Comparison of ENCODE assay signal across 8 mouse cellular contexts in genomic region chr7:120677764-120678531, GRCm38 (mm10). TPM values are rescaled to one million over a fixed set of nuclear protein-coding genes. Genes with fewer than 3 reads are reported as not detected.
A peak's percentile ranks its signal among the peaks of the same experiment; 100 is the strongest.
DNase-seq lines count a peak whose midpoint lies in the region; ATAC-seq and TF ChIP-seq lines count a peak whose summit lies in the region.
"Had no signal": no experiment of that assay in that cellular context is flagged by ENCODE, and none has a peak within 500 bp of the region (broad histone marks: within the 10 kb centered on the region; RNA-seq: fewer than 3 reads in every experiment).

No protein-coding gene starts in this region.

- peak overlapping the region; percentile 90 for H3K9ac ChIP-seq in hindbrain, postnatal 0 days (replicated peaks; ENCODE audit: low read length)

- ATAC-seq in Patski, result peak; percentile 29
- ATAC-seq in hindbrain, postnatal 0 days, result peak; percentile 71

- H3K4me2 ChIP-seq in hindbrain, postnatal 0 days (ENCODE audit: low read depth, low read length), result peak overlapping the region; percentile 93

- TF ChIP-seq CTCF in Patski (IDR thresholded peaks at IDR 0.05), result no peak
- TF ChIP-seq CTCF in hindbrain, postnatal 0 days (IDR thresholded peaks at IDR 0.05; ENCODE audit: low read depth), result no peak

- H3K36me3 ChIP-seq in hindbrain, postnatal 0 days (ENCODE audit: insufficient read depth, low read length), result no peaks in the 10 kb centered on the region
- H3K36me3 ChIP-seq in midbrain, embryonic 10.5 days, result no peaks in the 10 kb centered on the region

- intact Hi-C loops in left cerebral cortex, postnatal 36 days (cut with DNase I), result loop anchor here (2.0 to 10.0 kb wide), 2 partner anchors 47 to 237 kb away; partner anchors contain the start of gene Polr3e

- CTCF ChIA-PET in Patski (lab: Charles Lee), result interaction anchor here (1.5 kb wide), 1 partner anchor 49 kb away, joined by 5 read pairs; no protein-coding TSS in a partner anchor

- peak overlapping the region; percentile 94 for H3K4me3 ChIP-seq in hindbrain, postnatal 0 days (ENCODE audit: low read length)
- H3K4me3 ChIP-seq in midbrain, embryonic 10.5 days, result peak overlapping the region; percentile 94

- in situ Hi-C loops in Patski (cut with MboI; ENCODE audit: low pct_unique_long_range_greater_than_20kb), result loop anchor here (10.0 kb wide), 1 partner anchor 237 kb away; the partner anchor contains the start of gene Polr3e

- no peaks in the 10 kb centered on the region for H3K9me3 ChIP-seq in hindbrain, postnatal 0 days (ENCODE audit: low read length)
- H3K9me3 ChIP-seq in midbrain, embryonic 10.5 days (replicated peaks), result no peaks in the 10 kb centered on the region

- WGBS in hindbrain, postnatal 0 days, result 1% methylated on average over 42 of the region's 42 CpGs
- WGBS in midbrain, embryonic 10.5 days, result 2% methylated on average over 42 of the region's 42 CpGs

- H3K27me3 ChIP-seq in Patski, result no peaks in the 10 kb centered on the region
- H3K27me3 ChIP-seq in hindbrain, postnatal 0 days (ENCODE audit: insufficient read depth, low read length), result no peaks in the 10 kb centered on the region
- H3K27me3 ChIP-seq in midbrain, embryonic 10.5 days (ENCODE audit: low read depth, poor library complexity, severe bottlenecking), result no peaks in the 10 kb centered on the region

- peaks cover 20% of the 10 kb centered on the region; the same call in 1 of the 2 replicates for H3K4me1 ChIP-seq in hindbrain, postnatal 0 days (ENCODE audit: insufficient read depth, low read length)
- H3K4me1 ChIP-seq in midbrain, embryonic 10.5 days, result peaks cover 35% of the 10 kb centered on the region

- DNase-seq in Patski (ENCODE audit: low read depth, low spot score), result no peak
- DNase-seq in cerebellum, adult 9-10 months, result peak; percentile 50
- peak; percentile 24 to 41 for DNase-seq in frontal cortex, postnatal 36 days (ENCODE audit: low spot score in 2 of 2)
- peak; percentile 41 for DNase-seq in hindbrain, postnatal 0 days (ENCODE audit: low spot score)
- peak; percentile 41 to 44 for DNase-seq in left cerebral cortex, postnatal 36 days (ENCODE audit: low spot score in 2 of 2)
- no peak for DNase-seq in midbrain, embryonic 10.5 days (ENCODE audit: low spot score)
- DNase-seq in spleen, adult 18-20 months, result peak; percentile 27 to 47

- H3K27ac ChIP-seq in hindbrain, postnatal 0 days, result peak overlapping the region; percentile 82
- peak overlapping the region; percentile 95 for H3K27ac ChIP-seq in midbrain, embryonic 10.5 days (replicated peaks)

- POLR2A ChIA-PET in Patski (lab: Charles Lee), result interaction anchor here (1.6 kb wide), 1 partner anchor 10 kb away, joined by 4 read pairs; no protein-coding TSS in a partner anchor

RNA-seq across cellular contexts. Expression of gene Mosmo, which starts 0.5 kb away (rescaled TPM):
- 25.9 TPM for polyA plus RNA-seq in Patski (2021)
- total RNA-seq in hindbrain, postnatal 0 days (2014; rRNA removed), result 18.9 and 24.6 TPM in 2 replicates
- 12.2 and 12.3 TPM in 2 replicates for polyA plus RNA-seq in hindbrain, postnatal 0 days (2015; fragmentation: Nextera tagmentation; extraction: Ambion mirVana)
- total RNA-seq in left cerebral cortex, postnatal 36 days (2021), result 10 to 100 TPM; 80.7 to 84.6 TPM
- 11.9 and 13.0 TPM in 2 replicates for polyA plus RNA-seq in midbrain, embryonic 10.5 days (2016; fragmentation: Nextera tagmentation; extraction: Ambion mirVana)

RNA-seq across cellular contexts. Expression of gene Pdzd9, which starts 7.8 kb away (rescaled TPM):
- 0.30 TPM for polyA plus RNA-seq in Patski (2021)
- total RNA-seq in hindbrain, postnatal 0 days (2014; rRNA removed), result 0.99 TPM in 1 of 2 replicates, not detected in the other
- 0.40 and 0.47 TPM in 2 replicates for polyA plus RNA-seq in hindbrain, postnatal 0 days (2015; fragmentation: Nextera tagmentation; extraction: Ambion mirVana)
- not detected for total RNA-seq in left cerebral cortex, postnatal 36 days (2021)
- 0.24 and 0.41 TPM in 2 replicates for polyA plus RNA-seq in midbrain, embryonic 10.5 days (2016; fragmentation: Nextera tagmentation; extraction: Ambion mirVana)
- total RNA-seq: hematopoietic stem cell, adult 5-6 weeks had no signal

RNA-seq across cellular contexts. Expression of gene Uqcrc2, which starts 43.0 kb away (rescaled TPM):
- polyA plus RNA-seq in Patski (2021), result 278 TPM
- total RNA-seq in hindbrain, postnatal 0 days (2014; rRNA removed), result 151 and 165 TPM in 2 replicates
- 244 and 258 TPM in 2 replicates for polyA plus RNA-seq in hindbrain, postnatal 0 days (2015; fragmentation: Nextera tagmentation; extraction: Ambion mirVana)
- 100 to 1,000 TPM; 212 to 238 TPM for total RNA-seq in left cerebral cortex, postnatal 36 days (2021)
- polyA plus RNA-seq in midbrain, embryonic 10.5 days (2016; fragmentation: Nextera tagmentation; extraction: Ambion mirVana), result 180 and 188 TPM in 2 replicates

Comparison
In these comparisons a context has a peak if more than half of its experiments do, and no peak if none do; other contexts are left out.
1. DNase-seq: peak in cerebellum, adult 9-10 months (single experiment), frontal cortex, postnatal 36 days (2 of 2), hindbrain, postnatal 0 days (single experiment), left cerebral cortex, postnatal 36 days (2 of 2) and spleen, adult 18-20 months (2 of 2); none in Patski (single experiment) and midbrain, embryonic 10.5 days (single experiment).